Mouse (Mus musculus): ENCODE data around the gene Cd300ld.
"Not testable (repeated sequence)": the region's sequence is repeated elsewhere in the genome, so short reads cannot be mapped to it uniquely, and the experiment has no call there.

The Cd300ld gene

GRCm38 (mm10) chr11:114989793-114990192 is at the start of gene Cd300ld:
Cd300ld (minus strand) TSS chr11:114989922.
- no peak for DNase-seq (ENCODE audit: low read depth)

- not testable (repeated sequence) for DNase-seq (ENCODE audit: low read depth)
Measured at GRCm38 (mm10) chr11:115037669-115038068, 47.9 kb upstream of the Cd300ld start, which contains the start of gene Cd300ld5. Cd300ld5 (minus strand) TSS chr11:115037769.

GRCm38 (mm10) chr11:115026912-115027311 is 37.2 kb upstream of the Cd300ld start, which contains the start of gene Cd300ld4:
Cd300ld4 (minus strand) TSS chr11:115027012.
- DNase-seq (ENCODE audit: low read depth), result not testable (repeated sequence)

GRCm38 (mm10) chr11:115016093-115016492 is 26.4 kb upstream of the Cd300ld start, which contains the start of gene Cd300ld2:
Cd300ld2 (minus strand) TSS chr11:115016193.
- DNase-seq (ENCODE audit: low read depth), result not testable (repeated sequence)

- DNase-seq (ENCODE audit: low read depth), result no peak
Measured at GRCm38 (mm10) chr11:115004070-115004469, 14.3 kb upstream of the Cd300ld start.

- DNase-seq (ENCODE audit: low read depth), result no peak
Measured at GRCm38 (mm10) chr11:115001474-115002040, 11.8 kb upstream of the Cd300ld start, which contains the start of gene Cd300c2. Cd300c2 (minus strand) TSS chr11:115001880.

- no peak for DNase-seq (ENCODE audit: low read depth)
Measured at GRCm38 (mm10) chr11:114981866-114982265, 7.9 kb downstream of the Cd300ld start.

GRCm38 (mm10) chr11:114972726-114973125 is 17.0 kb downstream of the Cd300ld start:
- DNase-seq (ENCODE audit: low read depth), result no peak

- DNase-seq (ENCODE audit: low read depth), result no peak
Measured at GRCm38 (mm10) chr11:114968752-114969207, 20.9 kb downstream of the Cd300ld start, which contains the start of gene Cd300c. Cd300c (minus strand) TSS chr11:114969157.

- DNase-seq (ENCODE audit: low read depth), result no peak
Measured at GRCm38 (mm10) chr11:114965182-114965828, 24.4 kb downstream of the Cd300ld start.

GRCm38 (mm10) chr11:114960369-114960768 is 29.4 kb downstream of the Cd300ld start:
- DNase-seq (ENCODE audit: low read depth), result no peak

GRCm38 (mm10) chr11:114934144-114934543 is 55.6 kb downstream of the Cd300ld start, which contains the start of gene Cd300lb:
Cd300lb (minus strand) TSS chr11:114934386.
- DNase-seq (ENCODE audit: low read depth), result no peak

- DNase-seq (ENCODE audit: low read depth), result no peak
Measured at GRCm38 (mm10) chr11:114933591-114933990, 56.1 kb downstream of the Cd300ld start.

Data from c-Kit-positive CD71-positive TER-119-negative erythroid progenitor cells, embryonic 14.5 days (primary cell).